Mouse (Mus musculus) cerebellum, postnatal 10 days (tissue): ENCODE data around the gene Pithd1.

Experiments
- DNase-seq, 2 experiments: peaks; one replicate each; pipeline ENCODE4 v3.0.0; 2021; ENCODE audit warnings: mixed read lengths in 2 of 2

The Pithd1 gene

GRCm38 (mm10) chr4:135986943-135987710 is at the start of gene Pithd1:
Pithd1 (minus strand) TSS chr4:135987264.
- DNase-seq: peak; percentile 96

- DNase-seq: no peak
Measured at GRCm38 (mm10) chr4:136035078-136035477, 48.0 kb upstream of the Pithd1 start.

- DNase-seq: no peak
Measured at GRCm38 (mm10) chr4:136033231-136033630, 46.2 kb upstream of the Pithd1 start.

- DNase-seq: no peak
Measured at GRCm38 (mm10) chr4:136030968-136031909, 44.2 kb upstream of the Pithd1 start.

GRCm38 (mm10) chr4:136028689-136029088 is 41.6 kb upstream of the Pithd1 start:
- no peak for DNase-seq

- DNase-seq: peak in 1 of 2 experiments; percentile 36
Measured at GRCm38 (mm10) chr4:136028132-136028564, 41.1 kb upstream of the Pithd1 start.

GRCm38 (mm10) chr4:136027416-136028131 is 40.5 kb upstream of the Pithd1 start:
- DNase-seq: no peak

- DNase-seq: no peak
Measured at GRCm38 (mm10) chr4:136025350-136025749, 38.3 kb upstream of the Pithd1 start.

- DNase-seq: peak; percentile 36 to 38
Measured at GRCm38 (mm10) chr4:136022924-136023323, 35.9 kb upstream of the Pithd1 start.

GRCm38 (mm10) chr4:136021549-136022047 is 34.5 kb upstream of the Pithd1 start, which contains the start of gene Eloa:
Eloa (minus strand) TSS chr4:136021763.
- DNase-seq: peak; percentile 99 to 100

GRCm38 (mm10) chr4:136020743-136021548 is 33.9 kb upstream of the Pithd1 start:
- peak; percentile 12 to 25 for DNase-seq

GRCm38 (mm10) chr4:136016059-136016602 is 29.1 kb upstream of the Pithd1 start:
- no peak for DNase-seq

GRCm38 (mm10) chr4:136010586-136010985 is 23.5 kb upstream of the Pithd1 start:
- DNase-seq: no peak

- DNase-seq: no peak
Measured at GRCm38 (mm10) chr4:136008782-136009447, 21.9 kb upstream of the Pithd1 start.

GRCm38 (mm10) chr4:136006821-136007220 is 19.8 kb upstream of the Pithd1 start:
- DNase-seq: no peak

GRCm38 (mm10) chr4:136004921-136005320 is 17.9 kb upstream of the Pithd1 start:
- no peak for DNase-seq

GRCm38 (mm10) chr4:136004107-136004675 is 17.1 kb upstream of the Pithd1 start:
- DNase-seq: no peak

GRCm38 (mm10) chr4:135995118-135995517 is 8.1 kb upstream of the Pithd1 start:
- no peak for DNase-seq

GRCm38 (mm10) chr4:135993941-135994340 is 6.9 kb upstream of the Pithd1 start:
- no peak for DNase-seq

GRCm38 (mm10) chr4:135987714-135988113 is 650 bp upstream of the Pithd1 start:
- peak; percentile 44 to 46 for DNase-seq
